Mouse (Mus musculus) MEL (cell line): ENCODE results near the gene Mob3c. TPM values are rescaled to one million over a fixed set of nuclear protein-coding genes. Genes with fewer than 3 reads are reported as not detected.

ENCODE experiments used
- DNase-seq: peaks from one replicate; pipeline ENCODE4 v3.0.0; 2011; ENCODE audit warnings: low read depth, low spot score
- H3K27ac ChIP-seq: 2 replicates; pipeline ENCODE4 v1.5.1; 2012; ENCODE audit warnings: low read depth, mild to moderate bottlenecking, control low read depth, low read length, moderate library complexity; ENCODE audit not compliant: control insufficient read depth
- H3K27me3 ChIP-seq, 2 experiments: fragments of 150-350 bp in 1 of 2; sonication (generic) in 1 of 2; 2 replicates each; pipeline ENCODE4 v1.6.1; 2012; ENCODE audit warnings: low read length in 2 of 2, mild to moderate bottlenecking in 2 of 2, improper control_type of control experiment in 1 of 2, moderate library complexity in 1 of 2; ENCODE audit not compliant: insufficient read depth in 2 of 2, control insufficient read depth in 1 of 2
- H3K36me3 ChIP-seq, 2 experiments: 2 replicates each; pipeline ENCODE4 v1.6.1; 2012 to 2014; ENCODE audit warnings: low read length in 2 of 2, improper control_type of control experiment in 1 of 2, inconsistent platforms in 1 of 2, mild to moderate bottlenecking in 1 of 2; ENCODE audit not compliant: insufficient read depth in 2 of 2, control insufficient read depth in 1 of 2
- H3K4me1 ChIP-seq, 2 experiments: fragments of 150-350 bp in 1 of 2; sonication (generic) in 1 of 2; 2 replicates each; pipeline ENCODE4 v1.6.1; 2012; ENCODE audit warnings: low read length in 2 of 2, improper control_type of control experiment in 1 of 2, mild to moderate bottlenecking in 1 of 2; ENCODE audit not compliant: insufficient read depth in 2 of 2, control insufficient read depth in 1 of 2
- H3K4me3 ChIP-seq, 2 experiments: fragments of 150-350 bp in 1 of 2; sonication (generic) in 1 of 2; 2 replicates each; pipeline ENCODE4 v1.5.1; 2012; ENCODE audit warnings: low read depth in 2 of 2, low read length in 2 of 2, mild to moderate bottlenecking in 2 of 2, moderate library complexity in 2 of 2, control low read depth in 1 of 2, improper control_type of control experiment in 1 of 2; ENCODE audit not compliant: control insufficient read depth in 1 of 2, insufficient read depth in 1 of 2
- H3K79me2 ChIP-seq: 2 replicates; pipeline ENCODE4 v1.6.1; 2012; ENCODE audit warnings: mild to moderate bottlenecking, low read length, moderate library complexity; ENCODE audit not compliant: control insufficient read depth, poor library complexity, insufficient read depth
- H3K9ac ChIP-seq: 2 replicates; pipeline ENCODE4 v1.6.1; 2012; ENCODE audit warnings: low read depth, mild to moderate bottlenecking, control low read depth, low read length, moderate library complexity; ENCODE audit not compliant: control insufficient read depth, poor library complexity, severe bottlenecking
- H3K9me3 ChIP-seq: fragments of 150-350 bp; sonication (generic); replicated peaks from 2 replicates; pipeline ENCODE4 v1.6.1; 2012; ENCODE audit warnings: mild to moderate bottlenecking, low read length, improper control_type of control experiment, moderate library complexity; ENCODE audit not compliant: insufficient read depth
- CHD1 ChIP-seq: IDR thresholded peaks from 2 replicates; pipeline ENCODE4 v1.6.1; 2012; ENCODE audit warnings: low read depth, mild to moderate bottlenecking, inconsistent platforms, low read length, improper control_type of control experiment
- CTCF ChIP-seq, 3 experiments: IDR thresholded peaks in 2 of 3; conservative IDR thresholded peaks in 1 of 3; 2 replicates each; pipeline ENCODE4 v1.5.1; 2011 to 2012; ENCODE audit warnings: low read length in 3 of 3, low read depth in 2 of 3, mild to moderate bottlenecking in 2 of 3, improper control_type of control experiment in 1 of 3, inconsistent platforms in 1 of 3, mixed read lengths in 1 of 3, moderate library complexity in 1 of 3; ENCODE audit not compliant: control insufficient read depth in 1 of 3, insufficient read depth in 1 of 3, poor library complexity in 1 of 3, severe bottlenecking in 1 of 3
- ELF1 ChIP-seq: IDR thresholded peaks from 2 replicates; pipeline ENCODE4 v1.6.1; 2014; ENCODE audit warnings: low read depth, mild to moderate bottlenecking, inconsistent platforms, low read length, improper control_type of control experiment, moderate library complexity
- EP300 ChIP-seq, 2 experiments: IDR thresholded peaks; 2 replicates each; pipeline ENCODE4 v1.6.1; 2011; ENCODE audit warnings: improper control_type of control experiment in 2 of 2, low read length in 2 of 2, low read depth in 1 of 2, mild to moderate bottlenecking in 1 of 2
- ETS1 ChIP-seq: IDR thresholded peaks from 2 replicates; pipeline ENCODE4 v1.6.1; 2012; ENCODE audit warnings: low read depth, mild to moderate bottlenecking, inconsistent platforms, low read length, improper control_type of control experiment, moderate library complexity
- GABPA ChIP-seq: IDR thresholded peaks from 2 replicates; pipeline ENCODE4 v1.6.1; 2012; ENCODE audit warnings: low read depth, mild to moderate bottlenecking, inconsistent platforms, low read length, improper control_type of control experiment, moderate library complexity
- GATA1 ChIP-seq: IDR thresholded peaks from 2 replicates; pipeline ENCODE4 v1.6.1; 2011; ENCODE audit warnings: low read depth, low read length, improper control_type of control experiment
- HCFC1 ChIP-seq: IDR thresholded peaks from 2 replicates; pipeline ENCODE4 v1.6.1; 2012; ENCODE audit warnings: low read depth, mild to moderate bottlenecking, inconsistent platforms, low read length, improper control_type of control experiment, moderate library complexity
- JUND ChIP-seq: IDR thresholded peaks from 2 replicates; pipeline ENCODE4 v1.6.1; 2011; ENCODE audit warnings: low read depth, mild to moderate bottlenecking, improper control_type of control experiment, low read length
- MAFK ChIP-seq: IDR thresholded peaks from 2 replicates; pipeline ENCODE4 v1.6.1; 2011; ENCODE audit warnings: low read depth, mild to moderate bottlenecking, low read length, improper control_type of control experiment, borderline replicate concordance
- MAX ChIP-seq: IDR thresholded peaks from 2 replicates; pipeline ENCODE4 v1.6.1; 2011; ENCODE audit warnings: low read length, improper control_type of control experiment
- MAZ ChIP-seq: IDR thresholded peaks from 2 replicates; pipeline ENCODE4 v1.6.1; 2012; ENCODE audit warnings: low read depth, mild to moderate bottlenecking, inconsistent platforms, low read length, improper control_type of control experiment
- MYC ChIP-seq: IDR thresholded peaks from 2 replicates; pipeline ENCODE4 v1.6.1; 2011; ENCODE audit warnings: low read depth, mild to moderate bottlenecking, low read length, improper control_type of control experiment, moderate library complexity
- NELFE ChIP-seq: IDR thresholded peaks from 2 replicates; pipeline ENCODE4 v1.6.1; 2011; ENCODE audit warnings: low read depth, low read length, improper control_type of control experiment
- POLR2AphosphoS5 ChIP-seq: IDR thresholded peaks from 2 replicates; pipeline ENCODE4 v1.6.1; 2012; ENCODE audit warnings: low read depth, borderline replicate concordance, mild to moderate bottlenecking, inconsistent platforms, low read length, moderate library complexity, mixed read lengths
- SIN3A ChIP-seq: IDR thresholded peaks from 2 replicates; pipeline ENCODE4 v1.6.1; 2012; ENCODE audit warnings: low read length, improper control_type of control experiment, inconsistent platforms
- SMC3 ChIP-seq: IDR thresholded peaks from 2 replicates; pipeline ENCODE4 v1.6.1; 2011; ENCODE audit warnings: low read depth, low read length, improper control_type of control experiment
- TBP ChIP-seq: IDR thresholded peaks from 2 replicates; pipeline ENCODE4 v1.8.0; 2011; ENCODE audit warnings: low read depth, low read length, improper control_type of control experiment
- USF1 ChIP-seq: IDR thresholded peaks from 2 replicates; pipeline ENCODE4 v1.6.1; 2014; ENCODE audit warnings: low read depth, mild to moderate bottlenecking, inconsistent platforms, low read length, improper control_type of control experiment, moderate library complexity
- USF2 ChIP-seq, 2 experiments: IDR thresholded peaks; 2 replicates each; pipeline ENCODE4 v1.6.1; 2011 to 2012; ENCODE audit warnings: improper control_type of control experiment in 2 of 2, low read length in 2 of 2, borderline replicate concordance in 1 of 2, inconsistent platforms in 1 of 2, low read depth in 1 of 2, mild to moderate bottlenecking in 1 of 2; ENCODE audit not compliant: insufficient read depth in 1 of 2
- ZKSCAN1 ChIP-seq: IDR thresholded peaks from 2 replicates; pipeline ENCODE4 v1.6.1; 2012; ENCODE audit warnings: low read depth, mild to moderate bottlenecking, inconsistent platforms, low read length, improper control_type of control experiment, moderate library complexity
- ZMIZ1 ChIP-seq: IDR thresholded peaks from 2 replicates; pipeline ENCODE4 v1.6.1; 2012; ENCODE audit warnings: low read depth, mild to moderate bottlenecking, inconsistent platforms, low read length, improper control_type of control experiment, moderate library complexity
- ZNF384 ChIP-seq: IDR thresholded peaks from 2 replicates; pipeline ENCODE4 v1.6.1; 2012; ENCODE audit warnings: low read depth, mild to moderate bottlenecking, inconsistent platforms, low read length, improper control_type of control experiment
- polyA plus RNA-seq, 2 experiments: library from polyadenylated mRNA; stranded (reverse) in 1 of 2; unstranded in 1 of 2; fragments of >175 nt in 1 of 2; fragments of >200 nt in 1 of 2; gene quantifications; 2 replicates each; pipeline versions ENCODE4 v1.2.1 to v1.2.4; 2012; ENCODE audit warnings: low replicate concordance in 2 of 2, low read depth in 1 of 2; ENCODE audit not compliant: insufficient read length in 2 of 2, insufficient read depth in 1 of 2, missing spikeins in 1 of 2
- total RNA-seq: library from RNA; depleted of rRNA; stranded (reverse); fragments of 300-350 nt; gene quantifications from 2 replicates; pipeline ENCODE4 v1.2.3, GENCODE M21; 2012

Mob3c gene
- total and polyA plus RNA-seq, 3 experiments: 9.5 to 17.7 TPM; not detected in 1

- H3K9ac ChIP-seq: no peak overlapping the region
- H3K4me3 ChIP-seq: no peak overlapping the region
- TF ChIP-seq ZKSCAN1 (no peak), EP300 (IDR thresholded peaks at IDR 0.05; ENCODE audit: low read depth in 1 of 2, low read length in 2 of 2) (no peak), ZMIZ1 (no peak), ZNF384 (no peak), ELF1 (no peak), JUND (no peak), MYC (no peak), SMC3 (no peak), SIN3A (no peak), POLR2AphosphoS5 (no peak), MAX (no peak), NELFE (no peak), ETS1 (no peak), TBP (no peak), MAZ (no peak), CTCF (IDR thresholded peaks at IDR 0.05 in 2 of 3, conservative IDR thresholded peaks at IDR 0.05 in 1 of 3; ENCODE audit: control insufficient read depth in 1 of 3, insufficient read depth in 1 of 3, low read depth in 2 of 3, low read length in 3 of 3, poor library complexity in 1 of 3, severe bottlenecking in 1 of 3) (no peak), GABPA (no peak)
- TF ChIP-seq, all 39 proteins: peak for 0
- Histone ChIP-seq H3K27ac (no peak overlapping the region), H3K9me3 (no peaks in the 10 kb centered on the region), H3K27me3 (no peaks in the 10 kb centered on the region), H3K79me2 (peaks cover 11% of the 10 kb centered on the region), H3K36me3 (peaks cover 2 to 11% of the 10 kb centered on the region in 2 experiments; a peak in 3 of 4 replicates), H3K4me1 (peaks cover 5 to 15% of the 10 kb centered on the region in 2 experiments; a peak in 3 of 4 replicates)
- DNase-seq: no peak
These were observed 7.7 kb downstream of the Mob3c start for GRCm38 (mm10) chr4:115835576-115835975.

GRCm38 (mm10) chr4:115838196-115838595 lies 10.3 kb downstream of the Mob3c start:
- peak; percentile 56 for DNase-seq
- H3K4me1 ChIP-seq: peaks cover 5 to 24% of the 10 kb centered on the region in 2 experiments; a peak in 3 of 4 replicates
- peaks cover 16% of the 10 kb centered on the region for H3K79me2 ChIP-seq
- no peaks in the 10 kb centered on the region for H3K9me3 ChIP-seq
- no peaks in the 10 kb centered on the region for H3K27me3 ChIP-seq
- H3K9ac ChIP-seq: peak overlapping the region; percentile 77
- TF ChIP-seq ZKSCAN1 (no peak), GATA1 (no peak), USF2 (IDR thresholded peaks at IDR 0.05; ENCODE audit: borderline replicate concordance in 1 of 2, insufficient read depth in 1 of 2, low read depth in 1 of 2, low read length in 2 of 2) (no peak), CHD1 (no peak), POLR2AphosphoS5 (no peak), HCFC1 (no peak), ELF1 (no peak), CTCF (IDR thresholded peaks at IDR 0.05 in 2 of 3, conservative IDR thresholded peaks at IDR 0.05 in 1 of 3; ENCODE audit: control insufficient read depth in 1 of 3, insufficient read depth in 1 of 3, low read depth in 2 of 3, low read length in 3 of 3, poor library complexity in 1 of 3, severe bottlenecking in 1 of 3) (no peak), ETS1 (no peak), TBP (no peak), USF1 (no peak), MAFK (no peak)
- H3K27ac ChIP-seq: peak overlapping the region; percentile 93
- peak overlapping the region; percentile 69 to 77 for H3K4me3 ChIP-seq
- peaks cover 0 to 13% of the 10 kb centered on the region in 2 experiments; a peak in 3 of 4 replicates for H3K36me3 ChIP-seq
